Mouse (Mus musculus) liver, embryonic 14.5 days (tissue): ENCODE results near the gene Bhlhe40.
A peak's percentile ranks its signal among the peaks of the same experiment; 100 is the strongest.

Source experiments
- CTCF ChIP-seq: IDR thresholded peaks from 2 replicates; pipeline ENCODE4 v1.5.1; 2016; ENCODE audit warnings: antibody characterized with exemption, low read depth, control low read depth
- EP300 ChIP-seq: IDR thresholded peaks from 2 replicates; pipeline ENCODE4 v1.6.1; 2016; ENCODE audit warnings: antibody characterized with exemption, low read depth

DNA sequence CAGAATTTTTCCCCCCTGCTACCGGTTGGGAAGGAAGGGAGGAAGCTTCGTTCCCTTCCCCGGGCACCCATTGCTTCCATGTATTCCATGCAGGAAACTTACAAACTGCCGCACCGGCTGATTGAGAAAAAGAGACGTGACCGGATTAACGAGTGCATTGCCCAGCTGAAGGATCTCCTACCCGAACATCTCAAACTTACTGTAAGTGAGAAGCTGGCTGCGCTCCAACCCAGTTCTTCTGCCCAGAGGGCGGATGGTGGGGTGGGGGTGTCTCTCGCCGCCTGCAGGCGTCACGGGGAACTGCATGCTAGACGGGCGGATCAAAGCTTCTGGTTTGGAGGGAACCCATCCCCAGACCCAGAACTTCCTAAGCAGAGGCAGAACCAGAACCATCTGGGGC lies 983 bp downstream of the Bhlhe40 start:
- TF ChIP-seq CTCF (peak; percentile 91), EP300 (no peak)
